Mouse (Mus musculus) limb, embryonic 11.5 days (tissue): ENCODE results near the gene 9130213A22Rik. TPM values are rescaled to one million over a fixed set of nuclear protein-coding genes. Genes with fewer than 3 reads are reported as not detected.

Experiments
- ATAC-seq: fragments of 200-750 bp; cut with Nextera tagmentation; 2 replicates; pipeline ENCODE4 v1.8.0; 2017; ENCODE audit warnings: low read depth; ENCODE audit not compliant: insufficient number of reproducible peaks, low FRiP score, low TSS enrichment
- DNase-seq: peaks from one replicate; pipeline ENCODE4 v3.0.0-alpha.2; 2015; ENCODE audit warnings: low spot score
- H3K27ac ChIP-seq: fragments of 300-500 bp; sonication (generic); replicated peaks from 2 replicates; pipeline ENCODE4 v1.5.1; 2014; ENCODE audit warnings: low read depth, mild to moderate bottlenecking, low read length
- H3K27me3 ChIP-seq: fragments of 300-500 bp; sonication (generic); 2 replicates; pipeline ENCODE4 v1.6.1; 2014; ENCODE audit warnings: mild to moderate bottlenecking, low read length, mixed read lengths; ENCODE audit not compliant: control insufficient read depth, insufficient read depth
- H3K36me3 ChIP-seq: fragments of 300-500 bp; sonication (generic); 2 replicates; pipeline ENCODE4 v1.6.1; 2014; ENCODE audit warnings: mild to moderate bottlenecking, low read length, moderate library complexity, mixed read lengths; ENCODE audit not compliant: control insufficient read depth, insufficient read depth
- H3K4me1 ChIP-seq: fragments of 300-500 bp; sonication (generic); 2 replicates; pipeline ENCODE4 v1.6.1; 2014; ENCODE audit warnings: low read length, mixed read lengths; ENCODE audit not compliant: control insufficient read depth, insufficient read depth
- H3K4me2 ChIP-seq: fragments of 300-500 bp; sonication (generic); 2 replicates; pipeline ENCODE4 v1.6.1; 2014; ENCODE audit warnings: low read depth, mild to moderate bottlenecking, moderate library complexity; ENCODE audit not compliant: severe bottlenecking
- H3K4me3 ChIP-seq: fragments of 300-500 bp; sonication (generic); 2 replicates; pipeline ENCODE4 v1.5.1; 2014; ENCODE audit warnings: low read depth, low read length
- H3K9ac ChIP-seq: fragments of 300-500 bp; sonication (generic); 2 replicates; pipeline ENCODE4 v1.6.1; 2014; ENCODE audit warnings: mild to moderate bottlenecking, low read length
- H3K9me3 ChIP-seq: fragments of 300-500 bp; sonication (generic); 2 replicates; pipeline ENCODE4 v1.6.1; 2016; ENCODE audit warnings: low read length; ENCODE audit not compliant: control insufficient read depth
- WGBS: fragments of 180-500 bp; shearing (Covaris S2); extraction: QIAGEN DNeasy Blood & Tissue Kit; methylation state at CpG from one replicate; pipeline ENCODE4 v1.1.7; 2014; 5-methylcytosine and 5-hydroxymethylcytosine counted together
- polyA plus RNA-seq: library from polyadenylated mRNA; unstranded; fragments of >200 nt; fragmentation: Nextera tagmentation; extraction: Ambion mirVana; gene quantifications from 2 replicates; pipeline ENCODE4 v1.2.1, GENCODE M21; 2014

Gene 9130213A22Rik
- 0.19 TPM in 1 of 2 replicates, not detected in the other for polyA plus RNA-seq

GRCm38 (mm10) chr11:69122336-69122951, at the start of gene 9130213A22Rik:
9130213A22Rik (minus strand) TSS chr11:69122589.
- Histone ChIP-seq H3K4me2 (peak within 1 kb of the TSS; percentile 95), H3K27ac (peak within 1 kb of the TSS; percentile 24), H3K9ac (peak within 1 kb of the TSS; percentile 60), H3K4me1 (peaks cover 22% of the 10 kb centered on the region), H3K27me3 (0 out of 2 replicates have a peak, but pooled peaks cover 7% of the 10 kb centered on the region), H3K4me3 (peak within 1 kb of the TSS; percentile 75), H3K36me3 (no peaks in the 10 kb centered on the region), H3K9me3 (no peaks in the 10 kb centered on the region)
- WGBS = under 1% methylated on average over 63 of the region's 66 CpGs
- DNase-seq (peak; percentile 93), ATAC-seq (peak; percentile 55)

GRCm38 (mm10) chr11:69171626-69172025, 49.2 kb upstream of the 9130213A22Rik start:
- no peak for ATAC-seq
- peak; percentile 70 for DNase-seq
- Histone ChIP-seq H3K27me3 (no peaks in the 10 kb centered on the region), H3K9ac (no peak overlapping the region), H3K27ac (no peak overlapping the region), H3K4me3 (no peak overlapping the region), H3K4me1 (no peaks in the 10 kb centered on the region), H3K4me2 (no peak overlapping the region), H3K36me3 (no peaks in the 10 kb centered on the region), H3K9me3 (no peaks in the 10 kb centered on the region)
- WGBS = 33% methylated on average over 7 of the region's 7 CpGs

GRCm38 (mm10) chr11:69169313-69169712, 46.9 kb upstream of the 9130213A22Rik start:
- no peak overlapping the region for H3K9ac ChIP-seq
- H3K27me3 ChIP-seq = 0 out of 2 replicates have a peak, but pooled peaks cover 4% of the 10 kb centered on the region
- 86% methylated on average over 12 of the region's 12 CpGs for WGBS
- no peaks in the 10 kb centered on the region for H3K4me1 ChIP-seq
- no peak overlapping the region for H3K4me2 ChIP-seq
- ATAC-seq = no peak
- no peak overlapping the region for H3K27ac ChIP-seq
- no peaks in the 10 kb centered on the region for H3K36me3 ChIP-seq
- H3K9me3 ChIP-seq = no peaks in the 10 kb centered on the region
- DNase-seq = no peak
- H3K4me3 ChIP-seq = no peak overlapping the region

GRCm38 (mm10) chr11:69156800-69157199, 34.4 kb upstream of the 9130213A22Rik start, which contains the start of gene Alox12b:
Alox12b (plus strand) TSS chr11:69156989.
- H3K9me3 ChIP-seq = no peaks in the 10 kb centered on the region
- H3K4me3 ChIP-seq = peak within 1 kb of the TSS; percentile 11; the same call in 1 of the 2 replicates
- H3K4me2 ChIP-seq = peak within 1 kb of the TSS; percentile 34
- WGBS = 3% methylated on average over 18 of the region's 18 CpGs
- peak; percentile 60 for DNase-seq
- 0 out of 2 replicates have a peak within 1 kb of the TSS, but pooled peaks have one; percentile 27 for H3K9ac ChIP-seq
- H3K27ac ChIP-seq = no peak within 1 kb of the TSS
- peaks cover 2% of the 10 kb centered on the region; the same call in 1 of the 2 replicates for H3K4me1 ChIP-seq
- peaks cover 22% of the 10 kb centered on the region for H3K27me3 ChIP-seq
- no peaks in the 10 kb centered on the region for H3K36me3 ChIP-seq
- ATAC-seq = no peak

GRCm38 (mm10) chr11:69155351-69155750, 33.0 kb upstream of the 9130213A22Rik start:
- no peaks in the 10 kb centered on the region for H3K36me3 ChIP-seq
- ATAC-seq (no peak), DNase-seq (no peak)
- H3K4me2 ChIP-seq = no peak overlapping the region
- no peak overlapping the region for H3K27ac ChIP-seq
- no peak overlapping the region for H3K9ac ChIP-seq
- H3K27me3 ChIP-seq = peaks cover 22% of the 10 kb centered on the region
- H3K9me3 ChIP-seq = no peaks in the 10 kb centered on the region
- WGBS = 58% methylated on average over 1 of the region's 1 CpGs
- no peak overlapping the region for H3K4me3 ChIP-seq
- peaks cover 2% of the 10 kb centered on the region; the same call in 1 of the 2 replicates for H3K4me1 ChIP-seq

- peaks cover 22% of the 10 kb centered on the region for H3K27me3 ChIP-seq
- WGBS = 84% methylated on average over 8 of the region's 8 CpGs
- H3K4me3 ChIP-seq = no peak overlapping the region
- H3K9ac ChIP-seq = no peak overlapping the region
- ATAC-seq (no peak), DNase-seq (no peak)
- H3K27ac ChIP-seq = no peak overlapping the region
- no peaks in the 10 kb centered on the region for H3K36me3 ChIP-seq
- peaks cover 2% of the 10 kb centered on the region; the same call in 1 of the 2 replicates for H3K4me1 ChIP-seq
- no peaks in the 10 kb centered on the region for H3K9me3 ChIP-seq
- H3K4me2 ChIP-seq = no peak overlapping the region
Measured at GRCm38 (mm10) chr11:69153831-69154230, 31.4 kb upstream of the 9130213A22Rik start.

GRCm38 (mm10) chr11:69151004-69151403, 28.6 kb upstream of the 9130213A22Rik start:
- H3K4me2 ChIP-seq = peak overlapping the region; percentile 39
- H3K27ac ChIP-seq = no peak overlapping the region
- no peak overlapping the region; the same call in 1 of the 2 replicates for H3K4me3 ChIP-seq
- no peaks in the 10 kb centered on the region for H3K4me1 ChIP-seq
- no peaks in the 10 kb centered on the region for H3K36me3 ChIP-seq
- ATAC-seq (no peak), DNase-seq (peak; percentile 53)
- H3K9me3 ChIP-seq = no peaks in the 10 kb centered on the region
- 35% methylated on average over 6 of the region's 6 CpGs for WGBS
- H3K27me3 ChIP-seq = peaks cover 4% of the 10 kb centered on the region; the same call in 1 of the 2 replicates
- peak overlapping the region; percentile 3; the same call in 1 of the 2 replicates for H3K9ac ChIP-seq

GRCm38 (mm10) chr11:69150444-69150843, 28.1 kb upstream of the 9130213A22Rik start:
- Histone ChIP-seq H3K9me3 (no peaks in the 10 kb centered on the region), H3K36me3 (no peaks in the 10 kb centered on the region), H3K27ac (no peak overlapping the region), H3K4me2 (peak overlapping the region; percentile 39), H3K4me3 (no peak overlapping the region; the same call in 1 of the 2 replicates), H3K4me1 (no peaks in the 10 kb centered on the region), H3K9ac (no peak overlapping the region; the same call in 1 of the 2 replicates), H3K27me3 (peaks cover 2% of the 10 kb centered on the region; the same call in 1 of the 2 replicates)
- WGBS = 7% methylated on average over 7 of the region's 7 CpGs
- ATAC-seq (no peak), DNase-seq (peak; percentile 79)
